In the genomic region with DNA sequence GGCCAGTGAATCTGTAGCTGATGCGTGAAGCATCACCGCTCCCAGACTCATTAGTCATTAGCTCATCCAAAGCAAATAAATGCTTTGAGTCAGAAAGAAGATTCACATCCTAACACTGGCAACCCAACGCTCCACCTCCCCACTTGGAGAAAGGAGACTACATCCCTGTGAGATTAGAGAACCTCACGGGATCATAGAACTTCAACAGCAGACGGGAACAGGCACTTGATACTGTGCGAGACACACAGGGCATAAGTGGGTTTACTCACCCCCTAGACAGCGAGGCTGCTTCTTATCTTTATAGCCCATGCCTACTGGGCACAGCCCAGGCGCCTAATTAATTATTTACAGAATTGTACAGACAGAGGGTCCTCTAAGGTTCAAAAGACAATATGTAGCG, we compare ENCODE assay signal across 12 mouse cellular contexts. TPM values are rescaled to one million over a fixed set of nuclear protein-coding genes. Genes with fewer than 3 reads are reported as not detected.
A peak's percentile ranks its signal among the peaks of the same experiment; 100 is the strongest.
DNase-seq lines count a peak whose midpoint lies in the region; ATAC-seq and TF ChIP-seq lines count a peak whose summit lies in the region.
"Had no signal": no experiment of that assay in that cellular context is flagged by ENCODE, and none has a peak within 500 bp of the region (broad histone marks: within the 10 kb centered on the region; RNA-seq: fewer than 3 reads in every experiment).

No protein-coding gene starts in this region.

- DNase-seq in kidney, adult 9 months = no peak
- no peak for DNase-seq in stomach, postnatal 0 days (ENCODE audit: low spot score)
- no peak for DNase-seq in frontal cortex, postnatal 25 days (ENCODE audit: low spot score in 2 of 2)
- DNase-seq: gastrocnemius, postnatal 14 days; layer of hippocampus, adult 9-11 months had no signal

- no peak for TF ChIP-seq EP300 in stomach, postnatal 0 days (optimal IDR thresholded peaks at IDR 0.05)

- 0 out of 2 replicates have a peak overlapping the region, but pooled peaks have one; percentile 23 for H3K4me2 ChIP-seq in kidney, embryonic 15.5 days
- no peak overlapping the region for H3K4me2 ChIP-seq in stomach, embryonic 15.5 days
- no peak overlapping the region for H3K4me2 ChIP-seq in stomach, postnatal 0 days (replicated peaks; ENCODE audit: low read depth)
- H3K4me2 ChIP-seq in intestine, embryonic 15.5 days (replicated peaks) = no peak overlapping the region
- no peak overlapping the region for H3K4me2 ChIP-seq in neural tube, embryonic 15.5 days

- H3K27ac ChIP-seq in kidney, embryonic 15.5 days = peak overlapping the region; percentile 92
- H3K27ac ChIP-seq in stomach, embryonic 15.5 days = peak overlapping the region; percentile 28; the same call in 1 of the 2 replicates
- H3K27ac ChIP-seq in stomach, postnatal 0 days (replicated peaks) = no peak overlapping the region
- peak overlapping the region; percentile 34 for H3K27ac ChIP-seq in intestine, embryonic 15.5 days
- 0 out of 2 replicates have a peak overlapping the region, but pooled peaks have one; percentile 37 for H3K27ac ChIP-seq in neural tube, embryonic 15.5 days (replicated peaks)
- H3K27ac ChIP-seq: macrophage had no signal

- H3K4me1 ChIP-seq in kidney, embryonic 15.5 days = peaks cover 62% of the 10 kb centered on the region
- H3K4me1 ChIP-seq in stomach, embryonic 15.5 days = peaks cover 25% of the 10 kb centered on the region
- no peaks in the 10 kb centered on the region for H3K4me1 ChIP-seq in stomach, postnatal 0 days (replicated peaks; ENCODE audit: control insufficient read depth, insufficient read depth)
- H3K4me1 ChIP-seq in intestine, embryonic 15.5 days (replicated peaks) = peaks cover 39% of the 10 kb centered on the region
- peaks cover 61% of the 10 kb centered on the region for H3K4me1 ChIP-seq in neural tube, embryonic 15.5 days

- no peaks in the 10 kb centered on the region for H3K27me3 ChIP-seq in kidney, embryonic 15.5 days
- H3K27me3 ChIP-seq in stomach, embryonic 15.5 days (replicated peaks) = no peaks in the 10 kb centered on the region
- no peaks in the 10 kb centered on the region for H3K27me3 ChIP-seq in stomach, postnatal 0 days (ENCODE audit: control insufficient read depth, insufficient read depth, low read length)
- no peaks in the 10 kb centered on the region for H3K27me3 ChIP-seq in intestine, embryonic 15.5 days (replicated peaks)
- H3K27me3 ChIP-seq in neural tube, embryonic 15.5 days (replicated peaks) = no peaks in the 10 kb centered on the region

- no peak overlapping the region for H3K4me3 ChIP-seq in kidney, embryonic 15.5 days (replicated peaks)
- H3K4me3 ChIP-seq in stomach, embryonic 15.5 days (replicated peaks) = no peak overlapping the region
- no peak overlapping the region for H3K4me3 ChIP-seq in stomach, postnatal 0 days (ENCODE audit: low read depth, low read length)
- H3K4me3 ChIP-seq in intestine, embryonic 15.5 days (replicated peaks) = no peak overlapping the region
- H3K4me3 ChIP-seq in neural tube, embryonic 15.5 days (replicated peaks) = no peak overlapping the region

- no peak for TF ChIP-seq CTCF in stomach, postnatal 0 days (IDR thresholded peaks at IDR 0.05; ENCODE audit: low read depth)

- H3K36me3 ChIP-seq in kidney, embryonic 15.5 days = peaks cover 27% of the 10 kb centered on the region
- H3K36me3 ChIP-seq in stomach, embryonic 15.5 days = peaks cover 8% of the 10 kb centered on the region; the same call in 1 of the 2 replicates
- H3K36me3 ChIP-seq in stomach, postnatal 0 days (ENCODE audit: control insufficient read depth, insufficient read depth, low read length) = peaks cover 4% of the 10 kb centered on the region; the same call in 1 of the 2 replicates
- H3K36me3 ChIP-seq in intestine, embryonic 15.5 days = peaks cover 6% of the 10 kb centered on the region; the same call in 1 of the 2 replicates
- peaks cover 10% of the 10 kb centered on the region for H3K36me3 ChIP-seq in neural tube, embryonic 15.5 days

- H3K9me3 ChIP-seq in kidney, embryonic 15.5 days (replicated peaks) = no peaks in the 10 kb centered on the region
- no peaks in the 10 kb centered on the region for H3K9me3 ChIP-seq in stomach, embryonic 15.5 days
- no peaks in the 10 kb centered on the region for H3K9me3 ChIP-seq in stomach, postnatal 0 days (ENCODE audit: control insufficient read depth, low read length)
- no peaks in the 10 kb centered on the region for H3K9me3 ChIP-seq in intestine, embryonic 15.5 days
- H3K9me3 ChIP-seq in neural tube, embryonic 15.5 days (replicated peaks) = no peaks in the 10 kb centered on the region

- 40% methylated on average over 9 of the region's 9 CpGs for WGBS in kidney, embryonic 15.5 days
- WGBS in stomach, embryonic 15.5 days = 60% methylated on average over 9 of the region's 9 CpGs
- 58% methylated on average over 9 of the region's 9 CpGs for WGBS in stomach, postnatal 0 days
- 49% methylated on average over 9 of the region's 9 CpGs for WGBS in intestine, embryonic 15.5 days
- 27% methylated on average over 9 of the region's 9 CpGs for WGBS in neural tube, embryonic 15.5 days

- no peak overlapping the region for H3K9ac ChIP-seq in kidney, embryonic 15.5 days
- no peak overlapping the region for H3K9ac ChIP-seq in stomach, embryonic 15.5 days
- no peak overlapping the region for H3K9ac ChIP-seq in stomach, postnatal 0 days (ENCODE audit: low read length)
- H3K9ac ChIP-seq in intestine, embryonic 15.5 days = no peak overlapping the region
- no peak overlapping the region for H3K9ac ChIP-seq in neural tube, embryonic 15.5 days (replicated peaks)

- ATAC-seq in kidney, embryonic 15.5 days (replicated peaks; ENCODE audit: low FRiP score) = no peak
- ATAC-seq in stomach, embryonic 15.5 days (ENCODE audit: insufficient read depth, low FRiP score, low read depth) = no peak
- no peak for ATAC-seq in stomach, postnatal 0 days (ENCODE audit: low FRiP score, low TSS enrichment)
- ATAC-seq in intestine, embryonic 15.5 days = peak; percentile 73
- no peak for ATAC-seq in neural tube, embryonic 15.5 days (ENCODE audit: low FRiP score)

RNA-seq across cellular contexts. Expression of gene Dad1, which starts 21.8 kb away (rescaled TPM):
- 427 and 441 TPM in 2 replicates for polyA plus RNA-seq in kidney, embryonic 15.5 days (2015; fragmentation: Nextera tagmentation; extraction: Ambion mirVana)
- 436 and 440 TPM in 2 replicates for polyA plus RNA-seq in stomach, embryonic 15.5 days (2015; fragmentation: Nextera tagmentation; extraction: Ambion mirVana)
- 397 and 433 TPM in 2 replicates for polyA plus RNA-seq in stomach, postnatal 0 days (2015; fragmentation: Nextera tagmentation; extraction: Ambion mirVana)
- polyA plus RNA-seq in intestine, embryonic 15.5 days (2015; fragmentation: Nextera tagmentation; extraction: Ambion mirVana) = 450 and 484 TPM in 2 replicates
- polyA plus RNA-seq in neural tube, embryonic 15.5 days (2015; fragmentation: Nextera tagmentation; extraction: Ambion mirVana) = 414 and 416 TPM in 2 replicates

RNA-seq across cellular contexts. Expression of gene Abhd4, which starts 21.8 kb away (rescaled TPM):
- polyA plus RNA-seq in kidney, embryonic 15.5 days (2015; fragmentation: Nextera tagmentation; extraction: Ambion mirVana) = 61.3 and 67.6 TPM in 2 replicates
- polyA plus RNA-seq in stomach, embryonic 15.5 days (2015; fragmentation: Nextera tagmentation; extraction: Ambion mirVana) = 43.1 and 44.1 TPM in 2 replicates
- 40.2 and 45.7 TPM in 2 replicates for polyA plus RNA-seq in stomach, postnatal 0 days (2015; fragmentation: Nextera tagmentation; extraction: Ambion mirVana)
- polyA plus RNA-seq in intestine, embryonic 15.5 days (2015; fragmentation: Nextera tagmentation; extraction: Ambion mirVana) = 41.6 and 42.6 TPM in 2 replicates
- polyA plus RNA-seq in neural tube, embryonic 15.5 days (2015; fragmentation: Nextera tagmentation; extraction: Ambion mirVana) = 54.0 and 58.6 TPM in 2 replicates

RNA-seq across cellular contexts. Expression of gene Olfr49, which starts 52.6 kb away (rescaled TPM):
- polyA plus RNA-seq in kidney, embryonic 15.5 days (2015; fragmentation: Nextera tagmentation; extraction: Ambion mirVana) = 0.14 TPM in 1 of 2 replicates, not detected in the other
- polyA plus RNA-seq in stomach, embryonic 15.5 days (2015; fragmentation: Nextera tagmentation; extraction: Ambion mirVana) = not detected in 2 replicates
- 0.02 and 0.16 TPM in 2 replicates for polyA plus RNA-seq in stomach, postnatal 0 days (2015; fragmentation: Nextera tagmentation; extraction: Ambion mirVana)
- polyA plus RNA-seq in intestine, embryonic 15.5 days (2015; fragmentation: Nextera tagmentation; extraction: Ambion mirVana) = not detected in 2 replicates
- not detected in 2 replicates for polyA plus RNA-seq in neural tube, embryonic 15.5 days (2015; fragmentation: Nextera tagmentation; extraction: Ambion mirVana)
- polyA plus RNA-seq: limb, embryonic 11.5 days; macrophage; stomach, embryonic 14.5 days had no signal
